Mouse (Mus musculus): ENCODE measurements around the gene Trpt1. TPM values are rescaled to one million over a fixed set of nuclear protein-coding genes. Genes with fewer than 3 reads are reported as not detected.
A peak's percentile ranks its signal among the peaks of the same experiment; 100 is the strongest.

The Trpt1 gene
- total RNA-seq, 1 experiment from 2014 or later = 19.5 TPM

GRCm38 (mm10) chr19:6994002-6994401, 1.9 kb upstream of the Trpt1 start:
- no peak for DNase-seq

GRCm38 (mm10) chr19:6994489-6994888, 1.4 kb upstream of the Trpt1 start:
- no peak for DNase-seq

- no peak for DNase-seq
Measured at GRCm38 (mm10) chr19:6995255-6995991, 508 bp upstream of the Trpt1 start.

- DNase-seq = no peak
Measured at GRCm38 (mm10) chr19:6997721-6998290, 1.9 kb downstream of the Trpt1 start.

GRCm38 (mm10) chr19:6999360-7000063, 3.6 kb downstream of the Trpt1 start:
- no peak for DNase-seq

- no peak for DNase-seq
Measured at GRCm38 (mm10) chr19:7006892-7007593, 11.1 kb downstream of the Trpt1 start.

GRCm38 (mm10) chr19:7012426-7012825, 16.5 kb downstream of the Trpt1 start:
- DNase-seq = no peak

- no peak for DNase-seq
Measured at GRCm38 (mm10) chr19:7013984-7014383, 18.1 kb downstream of the Trpt1 start.

GRCm38 (mm10) chr19:7014481-7015135, 18.7 kb downstream of the Trpt1 start:
- no peak for DNase-seq

- no peak for DNase-seq
Measured at GRCm38 (mm10) chr19:7017541-7018457, 21.9 kb downstream of the Trpt1 start.

GRCm38 (mm10) chr19:7018546-7018945, 22.6 kb downstream of the Trpt1 start:
- no peak for DNase-seq

- no peak for DNase-seq
Measured at GRCm38 (mm10) chr19:7019191-7019590, 23.3 kb downstream of the Trpt1 start, which contains the start of gene Fermt3. Fermt3 (minus strand) TSS chr19:7019469.

GRCm38 (mm10) chr19:7020224-7020641, 24.3 kb downstream of the Trpt1 start:
- peak; percentile 55 for DNase-seq

- DNase-seq = no peak
Measured at GRCm38 (mm10) chr19:7029531-7029930, 33.6 kb downstream of the Trpt1 start.

- DNase-seq = no peak
Measured at GRCm38 (mm10) chr19:7034006-7034405, 38.1 kb downstream of the Trpt1 start.

- peak; percentile 58 for DNase-seq
Measured at GRCm38 (mm10) chr19:7039088-7039720, 43.3 kb downstream of the Trpt1 start.

GRCm38 (mm10) chr19:7039841-7040636, 44.1 kb downstream of the Trpt1 start, which contains the start of gene Stip1:
Stip1 (minus strand) TSS chr19:7039967.
- peak; percentile 98 for DNase-seq

GRCm38 (mm10) chr19:7040637-7041130, 44.8 kb downstream of the Trpt1 start:
- no peak for DNase-seq

- DNase-seq = no peak
Measured at GRCm38 (mm10) chr19:7041171-7041570, 45.2 kb downstream of the Trpt1 start.

All from adrenal gland, postnatal 25 days (tissue).